Mouse (Mus musculus): Measurements from ENCODE around the gene Lrrc36. TPM values are rescaled to one million over a fixed set of nuclear protein-coding genes. Genes with fewer than 3 reads are reported as not detected.

Lrrc36 gene
- total and polyA plus RNA-seq, 2 experiments from 2014 or later: 0.50 to 1.7 TPM

DNA sequence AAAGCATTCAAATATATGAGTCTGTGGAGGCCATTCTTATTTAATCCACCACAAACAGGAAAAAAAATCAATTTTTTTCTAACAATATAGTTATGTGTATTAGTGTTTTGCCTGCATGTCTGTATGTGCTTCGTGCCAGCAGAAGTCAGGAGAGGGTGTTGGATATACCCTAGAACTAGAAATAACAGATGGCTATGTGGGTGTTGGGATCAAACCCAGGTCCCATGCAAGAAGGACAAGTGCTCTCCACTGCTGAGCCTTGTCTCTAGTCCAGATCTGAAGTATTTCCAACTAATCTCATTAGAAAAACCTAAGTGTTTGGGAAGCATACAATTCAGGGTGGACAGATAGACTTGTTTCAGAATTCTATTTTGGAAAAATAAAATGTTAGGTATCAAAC, 8.6 kb downstream of the Lrrc36 start:
- H3K36me3 ChIP-seq (ENCODE audit: insufficient read depth, low read length): no peaks in the 10 kb centered on the region
- no peak overlapping the region for H3K9ac ChIP-seq (replicated peaks; ENCODE audit: low read length)
- no peak overlapping the region for H3K4me2 ChIP-seq (ENCODE audit: low read depth, low read length)
- no peak for DNase-seq (ENCODE audit: low spot score)
- TF ChIP-seq CTCF (IDR thresholded peaks at IDR 0.05; ENCODE audit: low read depth): no peak
- H3K4me3 ChIP-seq (ENCODE audit: low read length): no peak overlapping the region
- 68% methylated on average over 1 of the region's 1 CpGs for WGBS
- H3K27ac ChIP-seq: no peak overlapping the region
- ATAC-seq: no peak
- no peaks in the 10 kb centered on the region for H3K27me3 ChIP-seq (ENCODE audit: insufficient read depth, low read length)
- H3K4me1 ChIP-seq (ENCODE audit: insufficient read depth, low read length): no peaks in the 10 kb centered on the region
- no peaks in the 10 kb centered on the region for H3K9me3 ChIP-seq (ENCODE audit: low read length)

DNA sequence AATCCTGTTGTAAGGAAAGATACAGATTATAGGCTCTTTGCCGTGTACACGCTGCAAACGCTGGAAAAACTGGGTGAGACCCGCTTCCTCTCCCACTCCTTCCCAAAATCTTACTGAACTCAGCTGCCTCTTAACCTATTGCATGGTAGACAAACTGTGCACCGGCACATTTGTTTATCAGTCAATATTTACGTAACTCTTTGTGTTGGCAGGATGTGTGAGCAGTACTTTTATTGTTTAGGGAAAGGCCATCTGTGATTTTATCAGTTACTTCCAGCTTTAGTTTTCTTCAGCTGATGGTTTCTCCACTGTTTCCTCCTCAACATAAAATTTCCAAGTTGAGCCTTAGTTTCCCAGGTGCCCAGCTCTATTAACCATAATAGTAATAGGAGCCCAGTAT, 13.5 kb downstream of the Lrrc36 start:
- Histone ChIP-seq H3K4me3 (ENCODE audit: low read length) (no peak overlapping the region), H3K4me1 (ENCODE audit: insufficient read depth, low read length) (no peaks in the 10 kb centered on the region), H3K36me3 (ENCODE audit: insufficient read depth, low read length) (no peaks in the 10 kb centered on the region), H3K27ac (no peak overlapping the region), H3K9ac (replicated peaks; ENCODE audit: low read length) (no peak overlapping the region), H3K27me3 (ENCODE audit: insufficient read depth, low read length) (no peaks in the 10 kb centered on the region), H3K9me3 (ENCODE audit: low read length) (no peaks in the 10 kb centered on the region), H3K4me2 (ENCODE audit: low read depth, low read length) (no peak overlapping the region)
- WGBS: 80% methylated on average over 6 of the region's 6 CpGs
- ATAC-seq: no peak
- no peak for DNase-seq (ENCODE audit: low spot score)
- TF ChIP-seq CTCF (IDR thresholded peaks at IDR 0.05; ENCODE audit: low read depth): no peak

DNA sequence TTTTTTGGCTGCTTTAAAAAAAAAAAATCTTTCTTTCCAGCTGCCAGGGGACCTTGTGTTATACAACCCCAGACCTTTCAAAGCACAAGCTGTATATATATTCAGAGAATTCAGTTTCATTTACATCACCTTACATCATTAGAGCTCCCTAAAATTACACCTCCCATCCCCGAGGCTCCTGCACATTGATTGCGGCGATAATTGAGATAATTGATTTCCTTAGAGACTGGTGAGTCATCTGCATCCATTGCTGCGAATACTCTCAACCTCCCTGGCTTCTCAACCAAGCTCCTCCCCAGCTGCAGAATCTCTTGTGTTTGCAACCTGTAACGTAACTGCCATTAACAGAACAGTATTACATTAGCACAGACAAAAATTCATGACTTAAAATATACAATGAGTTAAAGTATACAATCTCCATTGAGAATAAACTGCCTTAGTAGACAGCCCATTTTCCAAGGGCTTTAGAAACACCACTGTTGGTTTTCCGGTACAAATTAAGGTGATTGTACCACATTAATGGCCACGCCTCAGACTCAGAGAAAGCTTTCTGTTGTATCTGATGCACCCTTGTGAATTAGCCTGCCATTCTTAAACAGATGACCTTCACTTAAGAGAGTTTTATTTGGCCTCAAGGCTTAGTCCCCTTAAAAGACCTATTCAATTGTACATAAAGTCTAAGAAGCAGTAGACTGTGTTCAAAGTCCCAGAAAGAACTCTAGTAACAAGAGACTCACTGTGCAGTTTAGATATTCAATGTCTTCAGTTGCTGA, 18.6 kb downstream of the Lrrc36 start:
- ATAC-seq: no peak

DNA sequence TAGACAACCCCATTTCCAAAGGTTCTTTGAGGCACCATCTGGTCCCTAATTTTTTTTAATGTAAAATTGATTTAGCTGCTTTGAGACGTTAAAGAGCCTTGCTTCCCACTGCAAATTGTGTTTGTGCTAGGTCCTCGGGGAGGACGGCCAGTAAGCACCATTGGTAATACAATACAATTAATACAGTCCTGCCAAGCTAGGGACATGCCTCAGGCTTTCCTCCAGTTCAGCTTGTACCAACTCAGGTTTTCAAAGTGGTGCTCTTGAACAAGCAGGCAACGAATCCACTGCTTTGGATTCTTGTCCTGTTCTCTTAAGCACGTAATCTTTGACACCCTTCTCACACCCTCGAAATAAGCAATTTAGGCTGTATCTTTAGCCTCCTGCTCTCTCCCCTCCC, 19.6 kb downstream of the Lrrc36 start:
- H3K27ac ChIP-seq: no peak overlapping the region; the same call in 1 of the 2 replicates
- DNase-seq (ENCODE audit: low spot score) (no peak), ATAC-seq (no peak)
- peaks cover 11% of the 10 kb centered on the region for H3K4me1 ChIP-seq (ENCODE audit: insufficient read depth, low read length)
- no peak overlapping the region for H3K4me3 ChIP-seq (ENCODE audit: low read length)
- H3K36me3 ChIP-seq (ENCODE audit: insufficient read depth, low read length): no peaks in the 10 kb centered on the region
- no peak for TF ChIP-seq CTCF (IDR thresholded peaks at IDR 0.05; ENCODE audit: low read depth)
- H3K9me3 ChIP-seq (ENCODE audit: low read length): no peaks in the 10 kb centered on the region
- H3K27me3 ChIP-seq (ENCODE audit: insufficient read depth, low read length): no peaks in the 10 kb centered on the region
- 28% methylated on average over 6 of the region's 6 CpGs for WGBS
- H3K9ac ChIP-seq (replicated peaks; ENCODE audit: low read length): no peak overlapping the region
- H3K4me2 ChIP-seq (ENCODE audit: low read depth, low read length): no peak overlapping the region

More for the DNA sequence above, 18.6 kb downstream of the Lrrc36 start:
- Histone ChIP-seq H3K4me3 (ENCODE audit: low read length) (no peak overlapping the region), H3K27me3 (ENCODE audit: insufficient read depth, low read length) (no peaks in the 10 kb centered on the region), H3K36me3 (ENCODE audit: insufficient read depth, low read length) (no peaks in the 10 kb centered on the region), H3K9ac (replicated peaks; ENCODE audit: low read length) (no peak overlapping the region), H3K27ac (no peak overlapping the region), H3K4me2 (ENCODE audit: low read depth, low read length) (no peak overlapping the region), H3K9me3 (ENCODE audit: low read length) (no peaks in the 10 kb centered on the region), H3K4me1 (ENCODE audit: insufficient read depth, low read length) (peaks cover 11% of the 10 kb centered on the region)
- 52% methylated on average over 7 of the region's 7 CpGs for WGBS
- no peak for DNase-seq (ENCODE audit: low spot score)
- no peak for TF ChIP-seq CTCF (IDR thresholded peaks at IDR 0.05; ENCODE audit: low read depth)

DNA sequence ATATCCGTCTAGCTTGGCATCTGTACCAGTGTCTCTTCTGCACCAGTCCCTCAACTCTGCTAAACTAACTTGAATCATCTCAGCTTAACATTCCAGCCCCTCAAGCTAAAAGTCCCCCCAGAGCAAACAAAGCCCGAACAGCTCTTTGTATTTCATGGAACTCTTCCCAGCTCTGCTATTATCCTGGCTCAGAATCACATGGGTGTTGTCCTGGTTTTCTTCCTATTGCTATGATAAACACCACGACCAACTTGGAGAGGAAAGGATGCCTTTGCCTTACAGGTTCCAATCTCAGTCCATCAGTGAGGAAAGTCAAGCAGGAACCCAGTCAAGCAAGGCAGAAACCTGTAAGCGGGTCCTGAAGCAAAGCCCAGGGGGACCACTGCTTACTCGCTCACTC, 20.1 kb downstream of the Lrrc36 start:
- Histone ChIP-seq H3K4me2 (ENCODE audit: low read depth, low read length) (no peak overlapping the region), H3K27me3 (ENCODE audit: insufficient read depth, low read length) (no peaks in the 10 kb centered on the region), H3K9ac (replicated peaks; ENCODE audit: low read length) (no peak overlapping the region), H3K27ac (no peak overlapping the region; the same call in 1 of the 2 replicates), H3K36me3 (ENCODE audit: insufficient read depth, low read length) (no peaks in the 10 kb centered on the region), H3K9me3 (ENCODE audit: low read length) (no peaks in the 10 kb centered on the region), H3K4me1 (ENCODE audit: insufficient read depth, low read length) (peaks cover 11% of the 10 kb centered on the region), H3K4me3 (ENCODE audit: low read length) (no peak overlapping the region)
- TF ChIP-seq CTCF (IDR thresholded peaks at IDR 0.05; ENCODE audit: low read depth): no peak
- 19% methylated on average over 5 of the region's 5 CpGs for WGBS
- DNase-seq (ENCODE audit: low spot score): peak; percentile 44
- peak; percentile 49; the same call in 1 of the 2 replicates for ATAC-seq

DNA sequence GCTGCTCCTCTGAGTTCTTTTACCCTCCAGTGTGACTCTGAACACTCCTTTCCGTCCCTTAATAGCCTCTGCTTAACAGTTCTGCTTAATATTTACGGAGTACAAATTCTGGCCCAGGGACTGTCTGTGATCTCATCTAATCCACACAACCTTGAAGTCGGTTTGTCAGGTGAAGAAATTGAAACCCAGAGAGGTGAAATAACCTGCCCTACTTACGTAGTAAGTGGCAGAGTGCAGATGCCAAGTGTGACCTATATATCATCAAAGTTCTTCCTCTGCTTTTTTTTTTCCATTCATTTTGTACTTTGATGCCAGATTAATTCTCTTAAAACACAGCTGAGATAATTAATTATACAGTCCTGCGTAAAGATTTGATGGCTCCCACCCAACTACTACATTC, 20.8 kb downstream of the Lrrc36 start:
- no peaks in the 10 kb centered on the region for H3K36me3 ChIP-seq (ENCODE audit: insufficient read depth, low read length)
- no peak overlapping the region for H3K9ac ChIP-seq (replicated peaks; ENCODE audit: low read length)
- H3K27me3 ChIP-seq (ENCODE audit: insufficient read depth, low read length): no peaks in the 10 kb centered on the region
- DNase-seq (ENCODE audit: low spot score): no peak
- no peaks in the 10 kb centered on the region for H3K9me3 ChIP-seq (ENCODE audit: low read length)
- H3K4me1 ChIP-seq (ENCODE audit: insufficient read depth, low read length): peaks cover 11% of the 10 kb centered on the region
- H3K27ac ChIP-seq: no peak overlapping the region; the same call in 1 of the 2 replicates
- no peak overlapping the region for H3K4me3 ChIP-seq (ENCODE audit: low read length)
- no peak for TF ChIP-seq CTCF (IDR thresholded peaks at IDR 0.05; ENCODE audit: low read depth)
- no peak for ATAC-seq
- H3K4me2 ChIP-seq (ENCODE audit: low read depth, low read length): no peak overlapping the region
- 60% methylated on average over 5 of the region's 5 CpGs for WGBS

DNA sequence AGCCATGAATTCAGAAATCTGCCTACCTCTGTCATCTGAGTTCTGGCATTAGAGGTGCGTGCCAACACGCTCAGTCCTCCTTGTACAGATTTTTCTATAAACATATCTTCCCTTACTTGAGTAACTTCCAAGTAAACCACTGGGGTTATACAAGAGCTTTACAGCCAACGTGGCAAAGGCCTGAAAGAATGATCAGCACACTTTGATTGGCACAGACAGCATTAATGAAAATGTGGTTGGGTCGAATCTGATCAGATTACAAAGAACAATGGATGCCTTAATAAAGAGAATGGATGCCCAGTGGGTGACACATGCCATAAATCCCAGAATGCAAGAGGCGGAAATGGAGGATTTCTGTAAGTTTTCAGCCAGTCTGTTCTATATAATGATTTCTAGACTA, 22.8 kb downstream of the Lrrc36 start:
- DNase-seq (ENCODE audit: low spot score) (no peak), ATAC-seq (no peak)
- H3K9me3 ChIP-seq (ENCODE audit: low read length): no peaks in the 10 kb centered on the region
- H3K9ac ChIP-seq (replicated peaks; ENCODE audit: low read length): no peak overlapping the region
- no peak overlapping the region for H3K27ac ChIP-seq
- H3K27me3 ChIP-seq (ENCODE audit: insufficient read depth, low read length): no peaks in the 10 kb centered on the region
- TF ChIP-seq CTCF (IDR thresholded peaks at IDR 0.05; ENCODE audit: low read depth): no peak
- H3K4me2 ChIP-seq (ENCODE audit: low read depth, low read length): no peak overlapping the region
- H3K4me1 ChIP-seq (ENCODE audit: insufficient read depth, low read length): peaks cover 11% of the 10 kb centered on the region
- 67% methylated on average over 5 of the region's 5 CpGs for WGBS
- no peak overlapping the region for H3K4me3 ChIP-seq (ENCODE audit: low read length)
- no peaks in the 10 kb centered on the region for H3K36me3 ChIP-seq (ENCODE audit: insufficient read depth, low read length)

Measured in hindbrain, postnatal 0 days (tissue).